Mouse (Mus musculus) small intestine, adult 2 months (tissue): ENCODE measurements around the gene Dnajc16. TPM values are rescaled to one million over a fixed set of nuclear protein-coding genes. Genes with fewer than 3 reads are reported as not detected.

Experiments
- H3K27ac ChIP-seq: fragments of 200-500 bp; 2 replicates; pipeline ENCODE4 v1.5.1; 2012; ENCODE audit warnings: low read depth, low read length, control low read depth, inconsistent platforms; ENCODE audit not compliant: insufficient read depth
- H3K27me3 ChIP-seq: fragments of 200-500 bp; 2 replicates; pipeline ENCODE4 v1.6.1; 2012; ENCODE audit warnings: mild to moderate bottlenecking, moderate library complexity, low read length, inconsistent platforms; ENCODE audit not compliant: control insufficient read depth, insufficient read depth
- H3K36me3 ChIP-seq: fragments of 200-500 bp; 2 replicates; pipeline ENCODE4 v1.6.1; 2012; ENCODE audit warnings: mild to moderate bottlenecking, low read length, control low read depth, inconsistent platforms; ENCODE audit not compliant: control insufficient read depth, insufficient read depth
- H3K4me1 ChIP-seq: fragments of 200-500 bp; 2 replicates; pipeline ENCODE4 v1.6.1; 2012; ENCODE audit warnings: low read length, inconsistent platforms, mixed read lengths; ENCODE audit not compliant: control insufficient read depth, insufficient read depth, insufficient read length
- H3K4me3 ChIP-seq: fragments of 200-500 bp; 2 replicates; pipeline ENCODE4 v1.5.1; 2012; ENCODE audit warnings: low read depth, mild to moderate bottlenecking, control low read depth, inconsistent platforms, low read length, moderate library complexity
- CTCF ChIP-seq: fragments of 200-500 bp; IDR thresholded peaks from 2 replicates; pipeline ENCODE4 v1.5.1; 2012; ENCODE audit warnings: low read depth, mild to moderate bottlenecking, control low read depth, inconsistent platforms, low read length, moderate library complexity, mixed read lengths; ENCODE audit not compliant: insufficient replicate concordance, insufficient read length; ENCODE audit errors: extremely low read depth
- POLR2A ChIP-seq: fragments of 200-500 bp; IDR thresholded peaks from 2 replicates; pipeline ENCODE4 v1.6.1; 2012; ENCODE audit warnings: low read depth, mild to moderate bottlenecking, control low read depth, inconsistent platforms, low read length, moderate library complexity
- WGBS: fragments of 180-500 bp; shearing (Covaris S2); methylation state at CpG from one replicate; pipeline ENCODE4 v1.1.7; 2018; 5-methylcytosine and 5-hydroxymethylcytosine counted together
- polyA plus RNA-seq: library from polyadenylated mRNA; depleted of rRNA; stranded (reverse); fragments of >200 nt; gene quantifications from 2 replicates; pipeline ENCODE4 v1.2.3, GENCODE M21; 2012; rRNA removed

Dnajc16 gene
- polyA plus RNA-seq, 1 experiment: 5.3 TPM

DNA sequence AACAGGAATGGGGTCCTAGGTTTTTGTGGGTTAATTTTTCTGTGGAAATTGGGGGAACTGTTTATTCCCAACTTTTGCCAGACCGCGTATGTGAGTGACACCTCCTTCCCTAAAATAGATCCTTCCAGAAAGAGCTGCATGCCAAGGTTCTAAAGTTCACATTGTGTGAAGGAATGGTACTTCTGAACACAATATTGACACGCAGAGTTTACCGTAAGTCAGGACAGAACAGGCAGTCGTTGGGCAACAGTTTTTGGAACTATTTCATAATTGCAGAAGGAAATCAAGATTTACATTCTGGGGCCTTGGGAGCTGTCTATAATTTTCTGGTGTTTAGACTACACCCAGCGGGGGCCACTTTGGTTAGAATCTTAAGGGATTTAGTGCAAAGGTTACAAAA lies 68.8 kb downstream of the Dnajc16 start:
- no peaks in the 10 kb centered on the region for H3K27me3 ChIP-seq
- TF ChIP-seq CTCF (no peak), POLR2A (no peak)
- 6% methylated on average over 6 of the region's 6 CpGs for WGBS
- H3K4me1 ChIP-seq: peaks cover 21% of the 10 kb centered on the region
- peak overlapping the region; percentile 88; the same call in 1 of the 2 replicates for H3K4me3 ChIP-seq
- H3K27ac ChIP-seq: peak overlapping the region; percentile 78
- H3K36me3 ChIP-seq: peaks cover 11% of the 10 kb centered on the region; the same call in 1 of the 2 replicates

DNA sequence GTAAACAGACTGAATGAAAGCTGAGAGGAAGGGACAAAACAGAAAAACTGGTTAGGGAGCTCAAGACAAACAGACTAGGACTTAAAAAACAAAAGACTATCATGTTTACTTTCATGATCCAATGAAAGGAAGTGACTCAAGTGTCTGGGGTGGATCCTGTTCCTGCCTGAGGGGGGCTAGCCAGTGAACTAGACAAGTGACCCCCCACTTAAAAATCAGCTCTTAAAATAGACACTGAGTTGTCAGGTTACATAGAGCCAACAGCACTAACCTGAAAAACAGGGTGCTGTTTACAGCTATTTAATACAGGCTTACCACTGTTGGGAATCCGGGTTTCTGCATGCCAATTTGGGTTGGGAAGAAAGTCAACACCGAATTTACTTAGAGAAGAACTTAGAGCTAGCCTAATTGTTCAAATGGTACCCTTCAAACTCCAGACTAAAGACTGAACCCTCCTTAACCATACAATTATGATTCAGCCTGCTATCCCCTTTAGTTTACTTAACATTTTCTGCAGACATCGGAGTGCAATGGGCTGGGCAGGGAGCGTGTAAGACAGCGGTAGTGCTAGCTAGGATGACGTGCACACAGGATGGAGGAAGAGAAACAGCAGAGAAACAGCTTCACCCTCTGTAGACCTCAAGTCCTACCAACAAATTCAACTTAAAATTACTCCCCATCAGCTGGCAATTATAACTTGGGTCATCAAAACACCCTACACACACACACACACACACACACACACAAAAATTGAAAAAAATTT lies 69.8 kb downstream of the Dnajc16 start:
- 10% methylated on average over 6 of the region's 6 CpGs for WGBS
- TF ChIP-seq CTCF: no peak
- TF ChIP-seq POLR2A: no peak
- Histone ChIP-seq H3K27me3 (no peaks in the 10 kb centered on the region), H3K4me3 (no peak overlapping the region), H3K4me1 (peaks cover 15% of the 10 kb centered on the region), H3K27ac (peak overlapping the region; percentile 78), H3K36me3 (peaks cover 15% of the 10 kb centered on the region)

DNA sequence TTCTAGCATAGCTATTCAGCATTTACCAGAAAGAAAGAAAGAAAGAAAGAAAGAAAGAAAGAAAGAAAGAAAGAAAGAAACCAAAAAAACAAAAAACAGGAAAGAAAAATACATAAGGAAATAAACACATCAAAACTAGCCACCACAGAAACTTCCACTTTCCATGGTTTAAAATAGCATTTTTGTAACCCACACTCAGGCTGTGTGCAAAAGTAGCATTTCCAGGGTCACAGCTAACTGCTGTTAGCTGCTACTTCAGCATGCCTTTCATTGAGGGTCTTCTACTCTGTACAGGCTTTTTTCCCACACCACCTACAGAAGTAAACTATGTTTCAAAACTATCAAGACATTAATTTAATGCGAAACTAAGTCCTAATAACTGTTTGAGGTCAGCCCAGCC lies 71.4 kb downstream of the Dnajc16 start:
- no peaks in the 10 kb centered on the region for H3K27me3 ChIP-seq
- H3K4me3 ChIP-seq: no peak overlapping the region
- H3K27ac ChIP-seq: peak overlapping the region; percentile 45; the same call in 1 of the 2 replicates
- WGBS: 57% methylated on average over 1 of the region's 1 CpGs
- H3K4me1 ChIP-seq: peaks cover 9% of the 10 kb centered on the region
- TF ChIP-seq POLR2A (no peak), CTCF (no peak)
- peaks cover 15% of the 10 kb centered on the region for H3K36me3 ChIP-seq

DNA sequence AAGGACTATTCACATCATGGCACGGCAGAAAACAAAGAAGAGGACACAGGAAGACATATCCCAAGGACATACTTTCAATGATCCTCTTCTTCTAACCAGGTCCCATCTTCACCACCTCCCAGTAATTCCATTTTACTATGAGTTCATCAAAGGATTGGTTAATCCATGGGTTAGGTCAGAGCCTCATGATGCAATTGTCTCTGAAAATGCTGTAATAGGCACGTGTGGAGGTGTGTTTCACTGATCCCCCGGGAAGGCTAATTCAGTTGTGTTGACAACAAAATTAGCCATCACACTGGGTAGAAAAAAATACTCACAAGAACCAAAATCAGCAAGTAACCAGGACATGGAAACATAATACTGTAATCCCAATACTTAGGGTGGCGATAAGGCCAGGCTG lies 73.1 kb downstream of the Dnajc16 start:
- H3K36me3 ChIP-seq: peaks cover 26% of the 10 kb centered on the region
- H3K27ac ChIP-seq: no peak overlapping the region
- TF ChIP-seq CTCF: no peak
- no peak for TF ChIP-seq POLR2A
- peaks cover 8% of the 10 kb centered on the region; the same call in 1 of the 2 replicates for H3K4me1 ChIP-seq
- H3K4me3 ChIP-seq: no peak overlapping the region
- 60% methylated on average over 4 of the region's 4 CpGs for WGBS
- H3K27me3 ChIP-seq: no peaks in the 10 kb centered on the region

DNA sequence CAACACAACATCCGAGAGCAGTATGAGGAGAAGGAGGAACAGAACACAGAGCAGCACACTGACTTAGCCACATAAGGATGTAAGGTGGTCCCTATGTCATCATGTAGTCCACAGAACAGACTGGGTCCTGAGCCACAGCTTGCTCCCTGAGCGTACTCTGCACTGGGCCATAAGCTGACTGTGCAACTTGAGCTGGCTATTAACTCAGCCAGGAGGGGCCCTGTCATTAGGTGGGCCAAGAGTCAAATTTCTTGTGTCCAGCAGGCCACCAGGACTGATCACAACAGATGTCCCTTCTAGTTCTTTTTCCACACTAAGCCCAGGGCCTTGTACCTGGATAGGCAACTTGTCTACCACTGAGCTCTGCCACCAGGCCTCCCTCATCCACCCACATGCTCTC lies 75.7 kb downstream of the Dnajc16 start:
- Histone ChIP-seq H3K27me3 (no peaks in the 10 kb centered on the region), H3K4me3 (no peak overlapping the region), H3K4me1 (peaks cover 6% of the 10 kb centered on the region; the same call in 1 of the 2 replicates), H3K36me3 (peaks cover 41% of the 10 kb centered on the region), H3K27ac (no peak overlapping the region)
- no peak for TF ChIP-seq CTCF
- TF ChIP-seq POLR2A: no peak
- 48% methylated on average over 2 of the region's 2 CpGs for WGBS

GRCm38 (mm10) chr4:141713598-141714142 lies 77.1 kb downstream of the Dnajc16 start:
- TF ChIP-seq CTCF (no peak), POLR2A (no peak)
- H3K36me3 ChIP-seq: peaks cover 51% of the 10 kb centered on the region
- no peak overlapping the region for H3K4me3 ChIP-seq
- peaks cover 3% of the 10 kb centered on the region; the same call in 1 of the 2 replicates for H3K4me1 ChIP-seq
- WGBS: 55% methylated on average over 5 of the region's 5 CpGs
- no peaks in the 10 kb centered on the region for H3K27me3 ChIP-seq
- no peak overlapping the region for H3K27ac ChIP-seq

- WGBS: 97% methylated on average over 1 of the region's 1 CpGs
- peaks cover 3% of the 10 kb centered on the region; the same call in 1 of the 2 replicates for H3K4me1 ChIP-seq
- H3K27ac ChIP-seq: no peak overlapping the region
Measured at GRCm38 (mm10) chr4:141711250-141711649, 79.5 kb downstream of the Dnajc16 start.

More at GRCm38 (mm10) chr4:141711250-141711649, 79.5 kb downstream of the Dnajc16 start:
- peaks cover 65% of the 10 kb centered on the region for H3K36me3 ChIP-seq
- no peak overlapping the region for H3K4me3 ChIP-seq
- TF ChIP-seq CTCF (no peak), POLR2A (no peak)
- H3K27me3 ChIP-seq: no peaks in the 10 kb centered on the region

Other genes starting within 250 kb of the Dnajc16 start
- gene Fblim1, start 184.8 kb downstream of the Dnajc16 start, polyA plus RNA-seq: 55.3 and 108 TPM in 2 replicates
- 46.5 and 61.9 TPM in 2 replicates for gene Tmem82, start 172.3 kb downstream of the Dnajc16 start, polyA plus RNA-seq
- gene Slc25a34, start 167.1 kb downstream of the Dnajc16 start, polyA plus RNA-seq: 11.2 and 25.3 TPM in 2 replicates
- 9.7 and 17.0 TPM in 2 replicates for gene Plekhm2, start 126.0 kb downstream of the Dnajc16 start, polyA plus RNA-seq
- 9.8 and 16.5 TPM in 2 replicates for gene Rsc1a1, start 105.3 kb downstream of the Dnajc16 start, polyA plus RNA-seq
- 15.4 and 21.2 TPM in 2 replicates for gene Ddi2, start 67.5 kb downstream of the Dnajc16 start, polyA plus RNA-seq
- 13.3 and 19.0 TPM in 2 replicates for gene Agmat, start 44.3 kb downstream of the Dnajc16 start, polyA plus RNA-seq
- 11.5 and 14.6 TPM in 2 replicates for gene Casp9, start 2.7 kb upstream of the Dnajc16 start, polyA plus RNA-seq
- 124 and 65,009 TPM in 2 replicates for gene Cela2a, start 35.2 kb upstream of the Dnajc16 start, polyA plus RNA-seq
- gene Ctrc, start 55.4 kb upstream of the Dnajc16 start, polyA plus RNA-seq: 13.9 and 8,604 TPM in 2 replicates
- gene Efhd2, start 84.0 kb upstream of the Dnajc16 start, polyA plus RNA-seq: 188 and 423 TPM in 2 replicates
- 0.03 and 0.05 TPM in 2 replicates for gene Fhad1, start 224.2 kb upstream of the Dnajc16 start, polyA plus RNA-seq